Mouse (Mus musculus) testis, adult 2 months (tissue): ENCODE results near the gene Riok1.
A peak's percentile ranks its signal among the peaks of the same experiment; 100 is the strongest.

Source experiments
- CTCF ChIP-seq: fragments of 200-500 bp; IDR thresholded peaks from 2 replicates; pipeline ENCODE4 v1.5.1; 2012; ENCODE audit warnings: low read depth, mild to moderate bottlenecking, inconsistent platforms, low read length, moderate library complexity; ENCODE audit not compliant: control insufficient read depth, insufficient read depth, insufficient replicate concordance
- POLR2A ChIP-seq: fragments of 200-500 bp; IDR thresholded peaks from 2 replicates; pipeline ENCODE4 v1.6.1; 2012; ENCODE audit warnings: low read depth, mild to moderate bottlenecking, inconsistent platforms, low read length, moderate library complexity; ENCODE audit not compliant: control insufficient read depth

GRCm38 (mm10) chr13:37993704-37994404, 42.9 kb upstream of the Riok1 start, which contains the start of gene Ssr1:
- TF ChIP-seq CTCF (no peak), POLR2A (peak; percentile 89)
